Mouse (Mus musculus) liver, postnatal 0 days (tissue): ENCODE data around the gene Fam181b. TPM values are rescaled to one million over a fixed set of nuclear protein-coding genes. Genes with fewer than 3 reads are reported as not detected.

ENCODE experiments used
- ATAC-seq: fragments of 200-750 bp; cut with Nextera tagmentation; 2 replicates; pipeline ENCODE4 v1.8.0; 2017; ENCODE audit warnings: mild to moderate bottlenecking, moderate library complexity
- DNase-seq: peaks from one replicate; pipeline ENCODE4 v3.0.0-alpha.2; 2016
- H3K27ac ChIP-seq: fragments of 300-500 bp; sonication (generic); 2 replicates; pipeline ENCODE4 v1.5.1; 2014; ENCODE audit warnings: antibody characterized with exemption, moderate library complexity, mild to moderate bottlenecking, low read depth
- H3K27me3 ChIP-seq: fragments of 300-500 bp; sonication (generic); 2 replicates; pipeline ENCODE4 v1.6.1; 2014; ENCODE audit warnings: low read length, control low read depth, mixed read lengths; ENCODE audit not compliant: insufficient read depth
- H3K36me3 ChIP-seq: fragments of 300-500 bp; sonication (generic); replicated peaks from 2 replicates; pipeline ENCODE4 v1.6.1; 2014; ENCODE audit warnings: mild to moderate bottlenecking, control low read depth, low read length, moderate library complexity, mixed read lengths; ENCODE audit not compliant: insufficient read depth
- H3K4me1 ChIP-seq: fragments of 300-500 bp; sonication (generic); 2 replicates; pipeline ENCODE4 v1.6.1; 2014; ENCODE audit warnings: antibody characterized with exemption, mild to moderate bottlenecking, control low read depth; ENCODE audit not compliant: insufficient read depth
- H3K4me2 ChIP-seq: fragments of 300-500 bp; sonication (generic); 2 replicates; pipeline ENCODE4 v1.6.1; 2014; ENCODE audit warnings: low read depth, mild to moderate bottlenecking, low read length, moderate library complexity, mixed read lengths
- H3K4me3 ChIP-seq: fragments of 300-500 bp; sonication (generic); 2 replicates; pipeline ENCODE4 v1.5.1; 2014; ENCODE audit warnings: low read depth, low read length
- H3K9ac ChIP-seq: fragments of 300-500 bp; sonication (generic); replicated peaks from 2 replicates; pipeline ENCODE4 v1.6.1; 2014; ENCODE audit warnings: mild to moderate bottlenecking, moderate library complexity
- H3K9me3 ChIP-seq: fragments of 300-500 bp; sonication (generic); 2 replicates; pipeline ENCODE4 v1.6.1; 2016; ENCODE audit warnings: mild to moderate bottlenecking, control low read depth, low read length, mixed read lengths
- CTCF ChIP-seq: sonication (generic); IDR thresholded peaks from 2 replicates; pipeline ENCODE4 v1.5.1; 2016; ENCODE audit warnings: antibody characterized with exemption, low read depth
- EP300 ChIP-seq: IDR thresholded peaks from 2 replicates; pipeline ENCODE4 v1.6.1; 2016; ENCODE audit warnings: antibody characterized with exemption, low read depth, mild to moderate bottlenecking
- WGBS: fragments of 180-500 bp; shearing (Covaris S2); extraction: QIAGEN DNeasy Blood & Tissue Kit; methylation state at CpG from one replicate; pipeline ENCODE4 v1.1.7; 2014; ENCODE audit not compliant: insufficient replicate concordance; 5-methylcytosine and 5-hydroxymethylcytosine counted together
- polyA plus RNA-seq: library from polyadenylated mRNA; unstranded; fragments of >200 nt; fragmentation: Nextera tagmentation; extraction: Ambion mirVana; gene quantifications from 2 replicates; pipeline ENCODE4 v1.2.1, GENCODE M21; 2015

Fam181b gene
- polyA plus RNA-seq, 1 experiment from 2014 or later: 0.07 TPM

DNA sequence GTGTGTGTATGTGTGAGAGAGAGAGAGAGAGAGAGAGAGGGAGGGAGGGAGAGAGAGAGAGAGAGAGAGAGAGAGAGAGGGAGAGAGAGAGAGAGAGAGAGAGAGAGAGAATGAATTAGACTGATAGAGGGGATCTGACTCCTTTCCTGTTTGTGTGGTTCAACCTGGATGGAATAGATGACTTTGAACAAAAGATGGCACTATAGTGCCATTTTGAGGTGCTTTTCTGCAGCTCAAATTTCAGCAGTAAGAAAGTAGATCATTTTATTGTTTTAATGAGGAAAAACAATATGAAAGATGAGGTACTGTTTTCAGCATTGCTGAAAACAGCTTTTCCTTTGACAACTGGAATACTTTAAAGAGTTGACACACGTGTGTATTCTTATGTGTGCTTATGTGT, 37.9 kb downstream of the Fam181b start:
- DNase-seq (no peak), ATAC-seq (no peak)
- no peaks in the 10 kb centered on the region for H3K9me3 ChIP-seq
- H3K4me1 ChIP-seq: no peaks in the 10 kb centered on the region
- H3K4me3 ChIP-seq: no peak overlapping the region
- no peaks in the 10 kb centered on the region for H3K27me3 ChIP-seq
- no peak overlapping the region for H3K27ac ChIP-seq
- H3K36me3 ChIP-seq: no peaks in the 10 kb centered on the region
- H3K4me2 ChIP-seq: no peak overlapping the region
- TF ChIP-seq EP300 (no peak), CTCF (no peak)
- WGBS: 53% methylated on average over 1 of the region's 1 CpGs
- H3K9ac ChIP-seq: no peak overlapping the region

GRCm38 (mm10) chr7:93123936-93124335, 44.3 kb downstream of the Fam181b start:
- 59% methylated on average over 1 of the region's 1 CpGs for WGBS

More at GRCm38 (mm10) chr7:93123936-93124335, 44.3 kb downstream of the Fam181b start:
- Histone ChIP-seq H3K27me3 (no peaks in the 10 kb centered on the region), H3K36me3 (no peaks in the 10 kb centered on the region), H3K9me3 (no peaks in the 10 kb centered on the region), H3K9ac (no peak overlapping the region), H3K27ac (no peak overlapping the region), H3K4me2 (no peak overlapping the region), H3K4me3 (no peak overlapping the region), H3K4me1 (no peaks in the 10 kb centered on the region)
- no peak for DNase-seq
- ATAC-seq: no peak
- no peak for TF ChIP-seq CTCF
- no peak for TF ChIP-seq EP300

Other genes starting within 250 kb of the Fam181b start
- 3.7 and 3.9 TPM in 2 replicates for gene Ddias, start 205.6 kb upstream of the Fam181b start, polyA plus RNA-seq
- gene Prcp, start 205.4 kb upstream of the Fam181b start, polyA plus RNA-seq: 10.2 and 11.5 TPM in 2 replicates